Mouse (Mus musculus): ENCODE results near the gene Camk2b.

- no peak for TF ChIP-seq POLR2A (IDR thresholded peaks at IDR 0.05; ENCODE audit: borderline replicate concordance, extremely low read depth, low read depth, low read length)
- TF ChIP-seq CTCF (IDR thresholded peaks at IDR 0.05; ENCODE audit: insufficient read depth, low read length) = no peak
These were observed 87.1 kb downstream of the Camk2b start for GRCm38 (mm10) chr11:5979088-5979487.

Data from lung, adult 2 months (tissue).